Mouse (Mus musculus): ENCODE data around the gene Hectd4.

DNA sequence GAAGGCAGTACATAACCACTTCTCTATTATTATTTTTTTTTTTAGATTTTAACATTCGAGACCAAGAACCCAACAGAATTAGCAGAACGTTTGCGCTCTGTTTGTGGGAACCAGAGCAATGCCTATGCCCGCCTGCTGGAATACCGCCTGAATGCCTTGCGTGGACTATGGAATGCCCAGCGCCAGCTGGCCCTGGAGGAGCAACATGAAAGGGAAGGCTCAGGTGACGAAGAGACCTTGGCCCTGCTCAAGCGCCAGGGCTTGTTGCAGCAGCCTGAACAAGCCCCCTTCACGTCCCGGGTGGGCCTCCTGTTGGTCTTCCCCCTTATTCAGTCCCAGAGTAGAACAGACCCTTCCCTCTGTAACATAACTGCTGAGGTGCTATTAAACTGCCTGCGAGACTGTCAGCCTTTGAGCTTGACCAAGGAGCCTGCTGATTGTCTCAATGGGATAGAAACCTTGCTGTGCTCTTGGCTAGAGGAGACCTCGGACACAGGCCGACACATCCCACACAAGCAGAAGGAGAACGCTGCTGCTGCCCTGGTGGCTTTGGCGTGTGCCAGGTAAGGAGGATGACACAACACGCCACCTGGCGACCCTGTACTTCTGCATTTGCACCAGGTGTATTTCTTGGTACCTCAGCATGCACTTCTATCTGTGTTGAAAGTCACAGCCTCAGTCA lies 33.9 kb downstream of the Hectd4 start:
- TF ChIP-seq CTCF (IDR thresholded peaks at IDR 0.05; ENCODE audit: extremely low read depth, insufficient read length, insufficient replicate concordance, low read depth, low read length) (no peak), POLR2A (IDR thresholded peaks at IDR 0.05; ENCODE audit: low read depth, low read length) (no peak)

Data from small intestine, adult 2 months (tissue).